Comparison of ENCODE assay signal across 19 mouse cellular contexts in the genomic region with DNA sequence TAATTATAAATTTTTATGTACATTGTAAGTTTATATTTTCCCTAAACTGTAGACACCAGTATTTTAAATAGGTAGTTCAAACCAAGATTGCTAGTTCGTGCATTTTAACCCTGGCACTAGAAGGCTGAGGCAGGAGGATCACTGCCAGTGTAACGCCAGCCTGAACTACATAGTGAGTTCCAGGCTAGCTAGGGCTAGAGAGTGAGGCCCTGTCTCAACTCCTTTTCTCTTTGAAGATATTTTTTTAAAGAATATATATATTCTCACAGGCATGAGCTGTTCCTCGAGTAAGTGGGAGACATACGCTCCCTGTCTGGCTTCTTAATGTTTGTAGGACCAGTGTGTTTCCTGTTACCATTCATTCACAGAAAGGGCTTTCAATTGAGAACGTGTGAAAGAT. TPM values are rescaled to one million over a fixed set of nuclear protein-coding genes. Genes with fewer than 3 reads are reported as not detected.
A peak's percentile ranks its signal among the peaks of the same experiment; 100 is the strongest.
DNase-seq lines count a peak whose midpoint lies in the region; ATAC-seq lines count a peak whose summit lies in the region.
"Had no signal": no experiment of that assay in that cellular context is flagged by ENCODE, and none has a peak within 500 bp of the region (broad histone marks: within the 10 kb centered on the region; RNA-seq: fewer than 3 reads in every experiment).

No protein-coding gene starts in this region.

- 90% methylated on average over 5 of the region's 5 CpGs for WGBS in midbrain, embryonic 11.5 days
- WGBS in midbrain, embryonic 14.5 days, result 93% methylated on average over 5 of the region's 5 CpGs

- H3K36me3 ChIP-seq in midbrain, embryonic 11.5 days (ENCODE audit: control insufficient read depth, insufficient read depth, low read length), result peaks cover 6% of the 10 kb centered on the region; the same call in 1 of the 2 replicates
- H3K36me3 ChIP-seq in midbrain, embryonic 14.5 days (ENCODE audit: control insufficient read depth, insufficient read depth, low read length), result 0 out of 2 replicates have a peak, but pooled peaks cover 3% of the 10 kb centered on the region

- no peak overlapping the region for H3K27ac ChIP-seq in midbrain, embryonic 11.5 days (ENCODE audit: low read depth, low read length)
- no peak overlapping the region for H3K27ac ChIP-seq in midbrain, embryonic 14.5 days (replicated peaks; ENCODE audit: low read depth, low read length)

- no peak overlapping the region for H3K9ac ChIP-seq in midbrain, embryonic 11.5 days (ENCODE audit: low read length)
- H3K9ac ChIP-seq in midbrain, embryonic 14.5 days (replicated peaks; ENCODE audit: low read length), result no peak overlapping the region

- H3K4me3 ChIP-seq in midbrain, embryonic 11.5 days (ENCODE audit: low read depth, low read length), result no peak overlapping the region
- H3K4me3 ChIP-seq in midbrain, embryonic 14.5 days (replicated peaks; ENCODE audit: low read depth, low read length), result no peak overlapping the region

- no peak for ATAC-seq in midbrain, embryonic 11.5 days (ENCODE audit: low FRiP score)
- no peak for ATAC-seq in midbrain, embryonic 14.5 days (ENCODE audit: low FRiP score, low TSS enrichment)
- ATAC-seq: activated CD4-positive, CD25-positive, alpha-beta regulatory T cell, adult 4 months; CD4-positive, CD25-positive, alpha-beta regulatory T cell, adult 4 months; Patski had no signal

- H3K4me1 ChIP-seq in midbrain, embryonic 11.5 days (ENCODE audit: control insufficient read depth, insufficient read depth, low read length), result no peaks in the 10 kb centered on the region
- no peaks in the 10 kb centered on the region for H3K4me1 ChIP-seq in midbrain, embryonic 14.5 days (ENCODE audit: control insufficient read depth, insufficient read depth, low read length)

- DNase-seq in heart, adult 11 months, result peak; percentile 51
- no peak for DNase-seq in heart, adult 9 months (ENCODE audit: low spot score in 2 of 2)
- peak; percentile 64 for DNase-seq in midbrain, embryonic 11.5 days (ENCODE audit: low spot score, missing footprints)
- no peak for DNase-seq in midbrain, embryonic 14.5 days
- DNase-seq: adrenal gland, adult 2 months; adrenal gland, adult 8-10 months; adrenal gland, postnatal 10 days; adrenal gland, postnatal 14 days; adrenal gland, postnatal 25 days; adrenal gland, postnatal 36 days; B cell, adult 2 months; cerebellum, adult 11 months; cerebellum, adult 11-12 months; cerebellum, adult 18-20 months had no signal

- H3K9me3 ChIP-seq in midbrain, embryonic 11.5 days (ENCODE audit: control insufficient read depth, low read length), result peaks cover 3% of the 10 kb centered on the region; the same call in 1 of the 2 replicates
- no peaks in the 10 kb centered on the region; the same call in 1 of the 2 replicates for H3K9me3 ChIP-seq in midbrain, embryonic 14.5 days (ENCODE audit: control insufficient read depth, low read length)
- H3K9me3 ChIP-seq: G1E had no signal

- no peak overlapping the region for H3K4me2 ChIP-seq in midbrain, embryonic 11.5 days
- no peak overlapping the region for H3K4me2 ChIP-seq in midbrain, embryonic 14.5 days (ENCODE audit: low read length)

- H3K27me3 ChIP-seq in midbrain, embryonic 11.5 days (ENCODE audit: control insufficient read depth, insufficient read depth, low read length), result no peaks in the 10 kb centered on the region
- H3K27me3 ChIP-seq in midbrain, embryonic 14.5 days (ENCODE audit: control insufficient read depth, insufficient read depth, low read length), result no peaks in the 10 kb centered on the region
- H3K27me3 ChIP-seq: CH12.LX, Patski had no signal

RNA-seq across cellular contexts. Expression of a gene that starts 14.2 kb away (rescaled TPM):
- polyA plus RNA-seq in midbrain, embryonic 11.5 days (2014; fragmentation: Nextera tagmentation; extraction: Ambion mirVana), result 65.5 and 66.2 TPM in 2 replicates
- 61.8 and 65.5 TPM in 2 replicates for polyA plus RNA-seq in midbrain, embryonic 14.5 days (2014; fragmentation: Nextera tagmentation; extraction: Ambion mirVana)

RNA-seq across cellular contexts. Expression of a gene that starts 53.3 kb away (rescaled TPM):
- polyA plus RNA-seq in midbrain, embryonic 11.5 days (2014; fragmentation: Nextera tagmentation; extraction: Ambion mirVana), result 38.8 and 43.1 TPM in 2 replicates
- polyA plus RNA-seq in midbrain, embryonic 14.5 days (2014; fragmentation: Nextera tagmentation; extraction: Ambion mirVana), result 37.5 and 38.9 TPM in 2 replicates

Comparison
In these comparisons a context has a peak if more than half of its experiments do, and no peak if none do; other contexts are left out.
1. DNase-seq: peak in heart, adult 11 months (single experiment) and midbrain, embryonic 11.5 days (single experiment); none in heart, adult 9 months (0 of 2) and midbrain, embryonic 14.5 days (single experiment).